Mouse (Mus musculus) liver, adult 2 months (tissue): ENCODE measurements around the gene Galnt15.

Experiments
- CTCF ChIP-seq: fragments of 200-500 bp; IDR thresholded peaks from 2 replicates; pipeline ENCODE4 v1.5.1; 2011; ENCODE audit warnings: low read depth, low read length, control low read depth
- POLR2A ChIP-seq: fragments of 200-500 bp; IDR thresholded peaks from 2 replicates; pipeline ENCODE4 v1.6.1; 2011; ENCODE audit warnings: low read length, control low read depth; ENCODE audit not compliant: insufficient read depth; ENCODE audit errors: extremely low read depth

DNA sequence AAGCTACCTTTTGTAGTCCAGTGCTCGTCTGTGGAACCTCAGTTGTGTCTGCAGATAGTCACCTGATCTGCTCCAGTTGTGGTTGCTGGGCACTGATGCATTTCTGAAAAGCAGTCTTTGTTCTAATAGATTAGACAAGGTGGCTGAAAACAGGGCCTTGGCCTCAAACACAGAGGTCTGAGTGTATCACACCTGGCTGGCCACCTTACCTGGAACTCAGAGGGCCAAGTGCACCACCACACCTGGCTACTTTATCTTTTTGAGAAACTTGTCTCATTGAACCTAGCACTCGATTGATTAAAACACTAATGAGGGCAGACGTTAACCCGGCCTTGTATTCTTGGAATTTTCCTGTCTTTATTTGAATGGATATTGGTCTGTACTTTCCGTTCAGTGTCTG, 66.9 kb downstream of the Galnt15 start:
- TF ChIP-seq POLR2A (no peak), CTCF (no peak)
